Mouse (Mus musculus) forebrain, embryonic 10.5 days (tissue): ENCODE results near the gene Btd. TPM values are rescaled to one million over a fixed set of nuclear protein-coding genes. Genes with fewer than 3 reads are reported as not detected.

Experiments
- DNase-seq: peaks from one replicate; pipeline ENCODE4 v3.0.0-alpha.2; 2017; ENCODE audit warnings: low spot score; ENCODE audit errors: extremely low spot score
- H3K27ac ChIP-seq: fragments of 300-500 bp; sonication (generic); 2 replicates; pipeline ENCODE4 v1.5.1; 2016; ENCODE audit warnings: mild to moderate bottlenecking
- H3K27me3 ChIP-seq: fragments of 300-500 bp; sonication (generic); 2 replicates; pipeline ENCODE4 v1.6.1; 2016; ENCODE audit warnings: mild to moderate bottlenecking; ENCODE audit not compliant: poor library complexity, severe bottlenecking
- H3K36me3 ChIP-seq: fragments of 300-500 bp; sonication (generic); replicated peaks from 2 replicates; pipeline ENCODE4 v1.6.1; 2016; ENCODE audit warnings: mild to moderate bottlenecking, moderate library complexity
- H3K4me1 ChIP-seq: fragments of 300-500 bp; sonication (generic); 2 replicates; pipeline ENCODE4 v1.6.1; 2016
- H3K4me3 ChIP-seq: fragments of 300-500 bp; sonication (generic); 2 replicates; pipeline ENCODE4 v1.5.1; 2016; ENCODE audit warnings: mild to moderate bottlenecking, moderate library complexity
- H3K9me3 ChIP-seq: fragments of 300-500 bp; sonication (generic); 2 replicates; pipeline ENCODE4 v1.6.1; 2016; ENCODE audit warnings: mild to moderate bottlenecking, moderate library complexity
- WGBS: fragments of 180-500 bp; shearing (Covaris S2); methylation state at CpG from one replicate; pipeline ENCODE4 v1.1.7; 2016; 5-methylcytosine and 5-hydroxymethylcytosine counted together
- polyA plus RNA-seq: library from polyadenylated mRNA; unstranded; fragments of >200 nt; fragmentation: Nextera tagmentation; extraction: Ambion mirVana; gene quantifications from 2 replicates; pipeline ENCODE4 v1.2.1, GENCODE M21; 2016

Gene Btd
- polyA plus RNA-seq, 1 experiment from 2014 or later = 11.8 TPM

DNA sequence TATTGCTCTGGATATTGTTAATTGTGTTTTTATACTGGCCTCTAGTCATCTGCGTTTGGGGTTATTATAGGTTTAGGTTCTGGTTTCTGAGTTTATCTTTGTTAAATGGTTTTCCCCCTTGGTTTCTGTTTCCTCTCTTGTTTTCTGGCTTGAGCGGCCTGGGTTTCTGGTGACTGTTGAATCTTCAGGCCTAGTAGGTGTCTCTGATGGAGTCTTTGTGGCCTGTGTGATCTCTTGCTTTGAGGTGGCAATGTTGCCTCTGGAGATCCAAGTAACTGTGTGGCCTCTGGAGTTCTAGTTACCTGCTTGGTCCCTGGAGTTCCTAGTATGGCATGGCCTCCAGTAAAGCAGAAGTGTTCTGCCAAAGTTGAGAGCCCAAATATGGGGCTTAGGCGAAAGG, 39.8 kb downstream of the Btd start:
- no peaks in the 10 kb centered on the region for H3K27me3 ChIP-seq
- peaks cover 6% of the 10 kb centered on the region; the same call in 1 of the 2 replicates for H3K4me1 ChIP-seq
- no peaks in the 10 kb centered on the region for H3K9me3 ChIP-seq
- WGBS = 91% methylated on average over 3 of the region's 3 CpGs
- H3K36me3 ChIP-seq = no peaks in the 10 kb centered on the region
- H3K4me3 ChIP-seq = no peak overlapping the region
- H3K27ac ChIP-seq = no peak overlapping the region
- no peak for DNase-seq

DNA sequence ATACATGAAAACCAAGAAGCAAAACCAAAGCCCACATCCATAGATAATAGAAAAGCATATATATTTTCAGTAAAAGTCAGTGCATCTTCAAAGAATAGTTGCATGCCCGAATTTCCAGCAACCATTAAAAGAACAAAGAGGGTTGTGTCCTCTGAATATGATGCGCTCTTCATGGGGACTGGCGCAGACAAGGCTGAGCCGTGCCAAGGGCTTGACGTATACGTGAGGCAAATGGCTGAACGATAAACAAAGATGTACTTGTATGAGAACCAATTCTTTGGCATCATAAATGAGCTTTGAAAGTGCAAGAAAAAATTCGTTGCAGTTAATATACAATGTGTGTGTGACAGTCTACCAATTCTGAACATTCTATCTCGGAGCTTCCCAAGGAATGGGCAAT, 40.5 kb downstream of the Btd start:
- peaks cover 6% of the 10 kb centered on the region; the same call in 1 of the 2 replicates for H3K4me1 ChIP-seq
- no peaks in the 10 kb centered on the region for H3K9me3 ChIP-seq
- 91% methylated on average over 9 of the region's 9 CpGs for whole genome bisulfite sequencing
- H3K27me3 ChIP-seq = no peaks in the 10 kb centered on the region
- no peaks in the 10 kb centered on the region for H3K36me3 ChIP-seq
- no peak overlapping the region for H3K27ac ChIP-seq
- no peak overlapping the region for H3K4me3 ChIP-seq
- no peak for DNase-seq

DNA sequence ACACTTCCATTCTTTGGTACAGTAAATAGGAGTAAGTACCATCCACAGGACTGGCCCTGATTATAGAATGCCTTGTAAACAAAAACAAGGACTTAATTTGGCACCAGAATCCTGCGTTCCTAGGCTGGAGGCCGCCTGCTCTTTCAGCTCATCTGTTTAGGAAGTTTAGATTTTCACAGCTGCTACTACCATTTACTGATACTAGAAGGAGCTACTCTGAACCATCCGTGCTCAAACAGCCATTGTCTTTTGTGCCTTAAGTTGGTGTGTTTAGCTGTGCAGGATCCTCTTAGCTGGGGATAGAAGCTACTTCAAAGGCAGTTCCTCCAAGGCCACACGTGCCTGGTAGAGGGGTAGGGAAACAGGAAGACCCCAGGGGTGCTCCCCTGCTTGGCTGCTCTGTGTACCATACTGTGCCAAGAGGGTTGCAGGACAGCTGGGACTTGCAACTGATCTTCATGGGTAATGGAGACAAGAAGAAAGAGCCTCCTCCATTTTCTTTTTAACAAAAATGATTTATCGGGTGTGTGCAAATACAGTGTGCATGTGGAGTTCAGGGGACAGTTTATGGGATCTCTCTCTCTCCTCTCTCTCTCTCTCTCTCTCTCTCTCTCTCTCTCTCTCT, 41.2 kb downstream of the Btd start:
- 48% methylated on average over 5 of the region's 5 CpGs for WGBS
- DNase-seq = no peak

DNA sequence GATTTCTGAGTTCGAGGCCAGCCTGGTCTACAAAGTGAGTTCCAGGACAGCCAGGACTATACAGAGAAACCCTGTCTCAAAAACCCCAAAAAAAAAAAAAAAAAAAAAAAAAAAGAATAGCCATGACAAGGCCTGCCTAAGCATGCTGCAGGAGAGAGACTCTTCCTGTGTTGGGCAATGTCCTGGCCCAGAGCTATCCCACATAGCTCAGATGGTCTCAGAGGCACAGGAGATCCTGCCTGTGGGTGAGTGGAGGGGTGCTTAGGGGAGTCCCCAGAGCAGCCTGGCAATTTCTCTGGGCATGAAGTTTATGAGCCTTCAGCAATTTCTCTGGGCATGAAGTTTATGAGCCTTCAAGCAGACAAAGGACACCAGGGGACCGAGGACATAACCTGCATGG, 42.8 kb downstream of the Btd start:
- Histone ChIP-seq H3K4me1 (peaks cover 10% of the 10 kb centered on the region), H3K4me3 (no peak overlapping the region), H3K27me3 (no peaks in the 10 kb centered on the region), H3K27ac (no peak overlapping the region), H3K36me3 (no peaks in the 10 kb centered on the region), H3K9me3 (no peaks in the 10 kb centered on the region)
- DNase-seq = no peak
- 91% methylated on average over 2 of the region's 2 CpGs for WGBS

More for the DNA sequence above, 41.2 kb downstream of the Btd start:
- peaks cover 6% of the 10 kb centered on the region; the same call in 1 of the 2 replicates for H3K4me1 ChIP-seq
- H3K9me3 ChIP-seq = no peaks in the 10 kb centered on the region
- no peak overlapping the region; the same call in 1 of the 2 replicates for H3K27ac ChIP-seq
- no peaks in the 10 kb centered on the region for H3K27me3 ChIP-seq
- no peak overlapping the region for H3K4me3 ChIP-seq
- no peaks in the 10 kb centered on the region for H3K36me3 ChIP-seq

DNA sequence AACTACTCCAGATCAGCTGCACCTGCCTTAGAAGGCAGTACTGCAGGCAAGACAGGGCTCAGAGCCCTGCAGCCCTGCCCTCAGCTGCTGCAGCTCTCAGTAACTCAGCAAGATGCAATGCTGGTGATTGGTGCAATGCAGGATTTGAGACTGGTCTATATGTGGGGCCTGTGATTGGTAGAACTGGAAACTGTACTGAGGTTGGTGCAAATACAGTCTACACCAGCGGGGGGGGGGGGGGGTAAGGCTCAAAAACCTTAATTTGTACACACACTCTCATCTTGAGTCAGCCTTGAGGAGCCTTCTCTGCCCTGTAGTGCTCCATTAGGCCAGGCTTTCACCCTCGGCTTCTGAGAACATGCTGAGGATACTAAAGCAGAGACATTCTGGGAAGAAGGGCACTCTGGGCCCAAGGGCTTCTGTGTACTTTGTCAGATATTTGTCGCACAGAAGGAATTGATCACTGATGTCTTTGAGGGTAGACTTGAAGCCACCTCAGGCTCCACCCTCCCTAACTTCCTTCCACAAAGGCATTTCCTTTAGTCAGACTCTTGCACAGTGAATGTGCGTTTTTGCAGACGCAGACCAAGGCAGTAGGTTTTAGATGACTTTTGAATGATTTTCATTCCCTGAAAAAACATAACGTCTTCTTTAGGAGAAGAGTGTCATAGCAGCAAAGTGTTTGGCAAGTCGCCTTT, 43.7 kb downstream of the Btd start:
- 69% methylated on average over 7 of the region's 7 CpGs for WGBS

DNA sequence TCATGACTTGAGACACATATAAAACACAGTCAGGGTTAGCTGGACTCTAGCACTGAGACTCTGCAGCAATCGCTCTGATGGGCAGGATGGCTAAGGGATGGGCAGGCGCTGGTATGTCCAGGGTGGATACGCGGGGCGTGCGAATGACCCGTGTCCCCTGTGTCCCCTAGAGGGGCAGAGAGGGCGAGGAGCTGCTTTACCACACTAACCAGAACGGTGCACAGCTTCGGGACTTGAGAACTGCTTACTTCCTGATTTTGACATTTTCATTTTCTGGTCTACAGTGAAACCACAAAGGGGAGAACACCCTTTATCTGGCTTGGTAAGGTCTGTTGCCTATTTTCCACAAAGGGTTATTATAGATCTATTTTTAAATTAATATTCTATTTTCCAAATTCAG, 44.9 kb downstream of the Btd start:
- Histone ChIP-seq H3K9me3 (no peaks in the 10 kb centered on the region), H3K4me1 (peaks cover 10% of the 10 kb centered on the region), H3K36me3 (no peaks in the 10 kb centered on the region), H3K27me3 (no peaks in the 10 kb centered on the region), H3K27ac (no peak overlapping the region), H3K4me3 (no peak overlapping the region)
- DNase-seq = no peak
- 90% methylated on average over 10 of the region's 10 CpGs for WGBS

More for the DNA sequence above, 43.7 kb downstream of the Btd start:
- no peak overlapping the region for H3K27ac ChIP-seq
- H3K4me3 ChIP-seq = no peak overlapping the region
- no peaks in the 10 kb centered on the region for H3K27me3 ChIP-seq
- no peaks in the 10 kb centered on the region for H3K9me3 ChIP-seq
- DNase-seq = no peak
- no peaks in the 10 kb centered on the region for H3K36me3 ChIP-seq
- H3K4me1 ChIP-seq = peaks cover 10% of the 10 kb centered on the region

DNA sequence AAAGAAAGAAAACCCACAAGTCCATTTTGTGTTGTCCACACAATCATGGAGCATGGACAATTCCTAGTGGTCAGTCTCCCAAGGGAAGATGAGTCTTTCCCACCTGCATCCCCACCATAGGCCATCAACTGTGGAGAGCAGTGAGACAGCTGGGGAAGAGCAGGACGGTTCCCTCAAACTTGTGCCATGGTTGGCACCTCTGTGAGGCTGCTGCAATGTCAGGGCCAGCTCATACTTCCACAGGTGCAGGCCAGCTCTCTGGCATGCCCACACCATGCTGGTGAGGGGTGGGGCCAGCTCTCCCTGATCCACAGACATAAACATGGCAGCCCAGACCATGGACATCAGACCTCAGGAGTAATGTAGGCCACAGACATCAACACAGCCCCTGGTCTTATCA, 45.4 kb downstream of the Btd start:
- DNase-seq = no peak
- Histone ChIP-seq H3K27ac (no peak overlapping the region), H3K4me3 (no peak overlapping the region), H3K4me1 (peaks cover 10% of the 10 kb centered on the region), H3K27me3 (no peaks in the 10 kb centered on the region), H3K36me3 (no peaks in the 10 kb centered on the region), H3K9me3 (no peaks in the 10 kb centered on the region)
- WGBS = 100% methylated on average over 1 of the region's 1 CpGs

DNA sequence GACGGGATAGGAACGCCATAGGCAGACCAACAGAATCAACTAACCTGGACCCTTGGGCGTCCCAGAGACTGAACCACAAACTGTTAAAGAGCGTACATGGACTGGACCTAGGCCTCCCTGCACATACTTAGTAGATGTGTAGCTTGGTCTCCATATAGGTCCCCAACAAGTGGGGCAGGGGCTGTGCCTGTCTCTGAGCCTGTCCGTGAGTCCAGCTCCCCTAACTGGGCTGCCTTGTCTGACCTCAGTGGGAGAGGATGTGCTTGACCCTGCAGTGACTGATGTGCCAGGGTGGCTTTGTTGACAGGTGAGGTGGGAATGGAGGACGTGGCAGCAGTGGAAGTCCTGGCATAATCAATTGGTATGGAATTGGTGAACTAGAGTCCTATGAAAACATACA, 51.7 kb downstream of the Btd start:
- Histone ChIP-seq H3K36me3 (peaks cover 9% of the 10 kb centered on the region), H3K4me1 (peaks cover 4% of the 10 kb centered on the region; the same call in 1 of the 2 replicates), H3K27ac (no peak overlapping the region), H3K4me3 (no peak overlapping the region), H3K27me3 (no peaks in the 10 kb centered on the region), H3K9me3 (no peaks in the 10 kb centered on the region)
- 85% methylated on average over 6 of the region's 6 CpGs for WGBS
- no peak for DNase-seq

DNA sequence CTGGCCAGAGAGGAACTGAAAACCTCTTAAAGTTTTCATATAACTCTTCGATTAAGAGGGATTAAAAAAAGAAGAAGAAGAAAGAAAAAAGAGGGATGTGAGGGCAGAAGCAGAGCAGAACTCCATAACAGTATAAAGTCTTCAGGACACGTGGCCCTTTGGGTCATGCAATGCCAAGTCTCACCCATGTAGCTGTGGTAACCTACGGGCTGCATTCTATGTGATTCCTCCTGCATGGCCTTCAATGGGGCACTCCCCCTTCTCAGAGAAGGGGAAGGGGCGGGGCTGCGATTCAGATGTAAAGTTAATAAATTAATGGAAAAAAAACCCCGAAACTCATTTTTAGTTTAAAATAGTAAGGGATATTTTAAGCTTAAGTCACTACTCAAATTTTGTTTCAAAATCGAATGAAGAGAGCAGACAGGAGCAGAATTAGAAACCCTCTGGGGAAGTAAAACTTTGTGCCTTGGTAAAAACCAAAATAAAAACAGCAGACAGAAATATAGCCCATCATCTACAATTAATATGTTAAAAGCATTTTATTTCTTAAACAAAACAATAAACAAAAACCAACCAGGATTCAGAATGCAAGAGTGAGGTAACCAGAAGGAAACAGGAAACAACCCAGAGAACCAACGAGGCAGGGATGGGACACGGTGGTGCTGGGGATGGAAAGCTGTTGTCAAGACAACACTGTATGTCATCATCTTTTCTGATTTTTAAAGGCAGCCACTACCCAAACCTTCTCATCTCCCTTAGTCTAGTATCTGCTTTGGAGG, 55.6 kb downstream of the Btd start:
- Histone ChIP-seq H3K36me3 (peaks cover 41% of the 10 kb centered on the region), H3K4me1 (no peaks in the 10 kb centered on the region), H3K4me3 (no peak overlapping the region), H3K27ac (no peak overlapping the region), H3K9me3 (no peaks in the 10 kb centered on the region), H3K27me3 (no peaks in the 10 kb centered on the region)
- WGBS = 89% methylated on average over 9 of the region's 9 CpGs
- no peak for DNase-seq

DNA sequence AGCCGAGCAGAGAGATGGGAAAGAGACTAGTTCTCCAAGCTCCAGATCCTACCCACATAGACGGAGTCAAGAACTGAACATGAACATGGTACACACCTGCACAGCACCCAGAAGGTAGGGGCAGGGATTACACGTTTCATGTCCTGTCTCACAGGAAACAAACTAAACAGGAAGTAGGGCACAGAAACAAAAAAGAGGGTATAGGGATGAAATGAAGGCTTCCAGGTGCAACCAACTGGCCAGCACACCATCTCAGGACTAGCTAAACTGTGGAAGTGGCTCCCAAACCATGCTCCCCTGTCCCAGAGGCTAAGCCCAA, 56.1 kb downstream of the Btd start:
- Histone ChIP-seq H3K36me3 (peaks cover 46% of the 10 kb centered on the region), H3K27me3 (no peaks in the 10 kb centered on the region), H3K4me1 (no peaks in the 10 kb centered on the region), H3K27ac (no peak overlapping the region), H3K4me3 (no peak overlapping the region), H3K9me3 (no peaks in the 10 kb centered on the region)
- DNase-seq = no peak
- WGBS = 93% methylated on average over 3 of the region's 3 CpGs

DNA sequence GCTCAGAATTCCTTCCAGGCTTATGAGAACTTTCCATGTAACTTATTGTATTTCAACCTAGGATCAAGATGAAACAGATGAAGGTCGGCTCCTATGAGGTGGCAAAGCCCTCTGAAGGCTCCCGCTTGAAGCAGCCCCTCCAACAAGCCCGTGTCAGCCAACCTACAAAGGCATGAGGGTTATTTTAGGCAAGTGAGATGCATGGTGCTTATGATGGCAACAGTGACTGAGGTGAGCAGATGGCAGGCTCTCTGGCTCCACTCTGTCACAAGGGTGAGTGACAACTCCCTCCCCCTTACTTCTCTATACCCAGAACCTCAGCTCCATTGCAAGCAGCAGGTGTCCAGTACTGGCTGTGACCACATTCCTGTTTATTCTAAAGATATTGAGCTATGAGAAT, 56.5 kb downstream of the Btd start:
- 96% methylated on average over 3 of the region's 3 CpGs for WGBS
- H3K4me1 ChIP-seq = no peaks in the 10 kb centered on the region
- H3K27ac ChIP-seq = no peak overlapping the region
- no peaks in the 10 kb centered on the region for H3K9me3 ChIP-seq
- H3K4me3 ChIP-seq = no peak overlapping the region
- DNase-seq = no peak
- H3K27me3 ChIP-seq = no peaks in the 10 kb centered on the region
- peaks cover 50% of the 10 kb centered on the region for H3K36me3 ChIP-seq

DNA sequence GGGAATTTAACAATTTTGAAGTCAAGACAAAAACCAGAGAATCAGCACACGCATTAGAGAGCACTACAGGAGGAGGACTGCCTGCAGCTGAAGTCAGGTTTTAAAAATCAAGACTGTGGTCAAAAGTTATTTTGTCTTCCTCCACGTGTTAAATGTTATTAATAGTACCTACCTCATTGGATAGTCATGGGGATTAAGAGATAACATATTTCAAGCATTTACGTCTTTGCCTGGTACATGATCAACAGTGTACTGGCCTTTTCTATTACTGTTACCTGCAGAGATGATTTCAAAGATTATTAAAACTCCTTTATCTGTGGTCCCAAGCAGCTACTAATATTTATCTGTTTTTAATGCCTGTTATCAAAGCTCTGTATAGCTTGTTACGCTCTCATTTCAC, 56.9 kb downstream of the Btd start:
- H3K4me1 ChIP-seq = no peaks in the 10 kb centered on the region
- DNase-seq = no peak
- no peak overlapping the region for H3K4me3 ChIP-seq
- WGBS = 93% methylated on average over 4 of the region's 4 CpGs
- peaks cover 54% of the 10 kb centered on the region for H3K36me3 ChIP-seq
- no peaks in the 10 kb centered on the region for H3K9me3 ChIP-seq
- H3K27ac ChIP-seq = no peak overlapping the region
- no peaks in the 10 kb centered on the region for H3K27me3 ChIP-seq

DNA sequence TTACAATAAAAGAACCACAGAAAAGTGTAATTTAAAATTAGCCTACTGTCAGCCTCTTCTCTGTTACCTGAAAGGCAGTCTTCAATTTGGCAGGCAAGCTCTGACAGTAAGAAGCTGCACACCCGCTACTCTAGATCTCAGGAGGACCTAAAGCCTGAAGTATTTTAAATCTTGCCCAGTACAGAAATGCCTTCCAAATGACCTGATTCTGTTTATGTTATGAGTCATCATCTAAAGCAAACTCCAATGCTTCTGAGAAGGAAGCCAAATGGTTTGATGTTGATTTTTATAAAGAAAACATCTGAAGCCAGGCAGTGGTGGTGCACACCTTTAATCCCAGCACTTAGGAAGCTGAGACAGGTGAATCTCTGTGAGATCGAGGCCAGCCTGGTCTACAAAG, 59.5 kb downstream of the Btd start:
- Histone ChIP-seq H3K9me3 (no peaks in the 10 kb centered on the region), H3K27me3 (no peaks in the 10 kb centered on the region)
- 93% methylated on average over 2 of the region's 2 CpGs for WGBS

More for the DNA sequence above, 59.5 kb downstream of the Btd start:
- Histone ChIP-seq H3K4me3 (no peak overlapping the region), H3K36me3 (peaks cover 80% of the 10 kb centered on the region), H3K27ac (no peak overlapping the region), H3K4me1 (no peaks in the 10 kb centered on the region)
- DNase-seq = no peak
